Mouse (Mus musculus) CD4-positive, CD25-positive, alpha-beta regulatory T cell (primary cell): ENCODE data around the gene Rbpms2. TPM values are rescaled to one million over a fixed set of nuclear protein-coding genes. Genes with fewer than 3 reads are reported as not detected.

Experiments used
- polyA plus RNA-seq: library from polyadenylated mRNA; unstranded; fragments of 100-300 nt; shearing (Covaris generic); gene quantifications from one replicate; pipeline ENCODE4 v1.2.1, GENCODE M21; 2017

Gene Rbpms2
- 0.60 TPM for polyA plus RNA-seq

GRCm38 (mm10) chr9:65629025-65629766 lies at the start of gene Rbpms2:
Gene Rbpms2, plus strand, starts transcription at chr9:65629648.

GRCm38 (mm10) chr9:65579781-65580371 lies 49.6 kb upstream of the Rbpms2 start, which contains the start of gene Plekho2:
Gene Plekho2, minus strand, starts transcription at chr9:65580040.

DNA sequence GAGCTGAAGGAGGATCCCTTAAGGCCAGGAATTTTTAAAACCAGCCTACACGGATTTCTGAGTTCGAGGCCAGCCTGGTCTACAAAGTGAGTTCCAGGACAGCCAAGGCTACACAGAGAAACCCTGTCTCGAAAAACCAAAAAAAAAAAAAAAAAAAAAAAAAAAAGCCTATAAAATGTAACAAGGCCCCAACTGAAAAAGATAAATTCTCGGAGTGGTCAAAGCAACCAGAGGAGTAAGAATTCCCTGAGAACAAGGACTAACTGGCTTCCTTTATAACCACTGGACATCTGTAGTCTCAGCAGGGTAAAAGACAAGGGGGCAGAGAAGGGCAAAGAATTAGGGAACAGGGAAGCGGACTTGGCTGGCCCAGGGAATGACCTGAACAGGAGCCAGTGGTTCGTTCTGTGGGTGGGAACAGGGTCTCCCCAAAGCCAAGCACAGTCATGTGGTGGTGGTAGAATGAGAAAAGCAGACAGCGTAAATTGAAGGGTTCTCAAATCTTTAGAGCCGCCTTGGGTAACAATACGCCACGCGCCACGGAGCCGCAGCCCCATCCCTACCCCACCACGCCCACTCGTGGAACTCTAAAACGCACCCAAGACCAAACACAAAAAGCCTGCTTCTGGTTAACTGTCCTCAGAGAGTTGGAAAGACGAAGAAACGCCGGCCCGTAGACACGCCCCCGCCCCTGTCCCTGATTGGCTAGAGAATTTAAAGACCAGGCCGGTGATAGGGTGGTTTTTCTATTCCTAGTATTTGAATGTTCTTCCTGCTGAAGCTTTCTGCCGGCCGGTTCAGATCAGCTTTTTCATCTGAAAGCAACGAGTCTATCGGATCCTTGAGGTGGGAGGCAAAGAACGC lies 42.8 kb upstream of the Rbpms2 start, which contains the start of gene Pif1:
Pif1 (plus strand) TSS at position 755 of the 864 bp plus-strand sequence.

DNA sequence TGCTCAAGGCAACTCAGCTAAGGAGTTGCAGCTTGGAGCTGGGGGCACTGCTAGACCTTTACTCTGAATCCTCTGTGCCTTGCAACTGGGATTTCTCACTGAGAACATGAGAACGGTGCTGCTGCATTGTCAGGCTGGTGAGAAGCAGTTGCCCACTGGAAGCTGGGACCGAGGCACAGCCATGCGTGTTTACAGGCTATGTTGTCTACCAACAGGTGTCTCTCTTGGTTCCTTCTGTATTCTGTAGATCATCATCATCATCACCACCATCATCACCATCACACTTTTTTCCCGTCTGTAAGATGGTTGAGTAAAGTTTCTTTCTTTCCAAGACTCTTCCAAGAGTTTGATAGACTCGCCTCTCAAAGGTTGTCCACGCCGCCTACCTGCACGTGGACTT lies 38.3 kb downstream of the Rbpms2 start, which contains the start of gene Oaz2:
Oaz2 (plus strand) TSS at position 301 of the 400 bp plus-strand sequence.

Other genes with a start within 250 kb of the Rbpms2 start
- gene Kbtbd13, start 238.0 kb upstream of the Rbpms2 start, polyA plus RNA-seq, result not detected
- not detected for gene Rasl12, start 231.1 kb upstream of the Rbpms2 start, polyA plus RNA-seq
- gene Slc51b, start 206.7 kb upstream of the Rbpms2 start, polyA plus RNA-seq, result not detected
- gene Mtfmt, start 193.9 kb upstream of the Rbpms2 start, polyA plus RNA-seq, result 36.4 TPM
- 135 TPM for gene Spg21, start 168.7 kb upstream of the Rbpms2 start, polyA plus RNA-seq
- not detected for gene Ankdd1a, start 109.5 kb upstream of the Rbpms2 start, polyA plus RNA-seq
- 53.8 TPM for gene Plekho2, start 49.6 kb upstream of the Rbpms2 start, polyA plus RNA-seq
- 0.44 TPM for gene Pif1, start 42.5 kb upstream of the Rbpms2 start, polyA plus RNA-seq
- 102 TPM for gene Oaz2, start 38.4 kb downstream of the Rbpms2 start, polyA plus RNA-seq
- gene Zfp609, start 197.9 kb downstream of the Rbpms2 start, polyA plus RNA-seq, result 6.0 TPM